Mouse (Mus musculus): ENCODE results near the gene Rps24. TPM values are rescaled to one million over a fixed set of nuclear protein-coding genes. Genes with fewer than 3 reads are reported as not detected.

Gene Rps24
- polyA plus RNA-seq, 1 experiment = 3,686 TPM

- Histone ChIP-seq H3K4me3 (ENCODE audit: low read depth, low read length) (no peak overlapping the region), H3K36me3 (ENCODE audit: control insufficient read depth, insufficient read depth, low read length, poor library complexity, severe bottlenecking) (peaks cover 73% of the 10 kb centered on the region), H3K27ac (ENCODE audit: insufficient read depth, low read length) (peak overlapping the region; percentile 78), H3K27me3 (ENCODE audit: control insufficient read depth, insufficient read depth, low read length, poor library complexity, severe bottlenecking) (no peaks in the 10 kb centered on the region), H3K4me1 (ENCODE audit: control insufficient read depth, insufficient read depth, low read length) (no peaks in the 10 kb centered on the region), H3K9me3 (replicated peaks; ENCODE audit: control insufficient read depth, insufficient read depth, low read length, poor library complexity, severe bottlenecking) (no peaks in the 10 kb centered on the region), H3K9ac (ENCODE audit: low read depth, poor library complexity, severe bottlenecking) (no peak overlapping the region)
- TF ChIP-seq POLR2A (IDR thresholded peaks at IDR 0.05; ENCODE audit: insufficient read depth, low read length) (no peak), EP300 (IDR thresholded peaks at IDR 0.05; ENCODE audit: insufficient read depth, low read depth, low read length) (no peak), CTCF (IDR thresholded peaks at IDR 0.05; ENCODE audit: low read depth, low read length) (no peak)
Observed at GRCm38 (mm10) chr14:24498561-24499255, 11.8 kb downstream of the Rps24 start.

- Histone ChIP-seq H3K9ac (ENCODE audit: low read depth, poor library complexity, severe bottlenecking) (no peak overlapping the region), H3K27me3 (ENCODE audit: control insufficient read depth, insufficient read depth, low read length, poor library complexity, severe bottlenecking) (no peaks in the 10 kb centered on the region), H3K36me3 (ENCODE audit: control insufficient read depth, insufficient read depth, low read length, poor library complexity, severe bottlenecking) (peaks cover 66% of the 10 kb centered on the region), H3K27ac (ENCODE audit: insufficient read depth, low read length) (peak overlapping the region; percentile 7; the same call in 1 of the 2 replicates), H3K4me1 (ENCODE audit: control insufficient read depth, insufficient read depth, low read length) (no peaks in the 10 kb centered on the region), H3K9me3 (replicated peaks; ENCODE audit: control insufficient read depth, insufficient read depth, low read length, poor library complexity, severe bottlenecking) (no peaks in the 10 kb centered on the region), H3K4me3 (ENCODE audit: low read depth, low read length) (no peak overlapping the region)
- TF ChIP-seq EP300 (IDR thresholded peaks at IDR 0.05; ENCODE audit: insufficient read depth, low read depth, low read length) (no peak), POLR2A (IDR thresholded peaks at IDR 0.05; ENCODE audit: insufficient read depth, low read length) (no peak), CTCF (IDR thresholded peaks at IDR 0.05; ENCODE audit: low read depth, low read length) (no peak)
Observed at GRCm38 (mm10) chr14:24499478-24499877, 12.6 kb downstream of the Rps24 start.

DNA sequence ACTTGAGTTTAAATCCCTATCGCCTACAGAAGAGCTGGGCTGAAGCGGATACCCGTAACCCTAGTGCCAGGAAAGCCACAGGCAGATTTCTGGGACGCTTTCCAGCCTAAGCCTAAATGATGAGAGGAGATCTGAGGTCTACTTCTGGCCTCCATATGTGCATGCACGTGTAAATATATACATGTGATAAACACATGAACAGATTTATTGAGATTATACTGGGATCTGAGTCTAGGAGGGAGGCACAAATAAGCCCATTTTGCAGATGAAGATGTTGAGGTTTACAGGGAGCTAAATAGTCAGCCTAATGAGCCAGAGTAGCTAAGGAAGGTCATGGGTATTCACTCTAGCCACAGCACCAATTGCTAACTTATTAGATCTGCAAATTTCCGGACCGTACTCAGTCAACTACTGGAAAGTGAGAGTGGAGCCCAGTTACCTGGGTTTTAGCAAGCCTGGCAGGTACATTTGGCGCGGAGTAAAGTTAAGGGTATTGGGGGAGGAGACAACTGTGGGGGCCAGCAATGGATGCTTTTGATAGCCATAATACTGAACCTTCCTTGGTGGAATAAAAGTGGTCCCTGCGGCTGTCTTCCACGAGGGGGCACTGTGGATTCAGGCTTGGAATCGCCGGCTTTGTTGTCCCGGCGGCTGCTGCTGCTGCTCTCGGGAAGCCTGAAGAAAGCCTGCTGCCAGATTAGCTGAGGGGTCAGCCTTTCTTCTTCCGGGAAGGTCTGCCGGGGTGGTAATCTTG, 13.3 kb downstream of the Rps24 start:
- Histone ChIP-seq H3K9me3 (replicated peaks; ENCODE audit: control insufficient read depth, insufficient read depth, low read length, poor library complexity, severe bottlenecking) (no peaks in the 10 kb centered on the region), H3K9ac (ENCODE audit: low read depth, poor library complexity, severe bottlenecking) (0 out of 2 replicates have a peak overlapping the region, but pooled peaks have one; percentile 6), H3K36me3 (ENCODE audit: control insufficient read depth, insufficient read depth, low read length, poor library complexity, severe bottlenecking) (peaks cover 58% of the 10 kb centered on the region), H3K27me3 (ENCODE audit: control insufficient read depth, insufficient read depth, low read length, poor library complexity, severe bottlenecking) (no peaks in the 10 kb centered on the region), H3K27ac (ENCODE audit: insufficient read depth, low read length) (peak overlapping the region; percentile 26; the same call in 1 of the 2 replicates), H3K4me3 (ENCODE audit: low read depth, low read length) (no peak overlapping the region), H3K4me1 (ENCODE audit: control insufficient read depth, insufficient read depth, low read length) (no peaks in the 10 kb centered on the region)
- TF ChIP-seq EP300 (IDR thresholded peaks at IDR 0.05; ENCODE audit: insufficient read depth, low read depth, low read length) = no peak
- peak; percentile 74 for TF ChIP-seq CTCF (IDR thresholded peaks at IDR 0.05; ENCODE audit: low read depth, low read length)

- Histone ChIP-seq H3K4me3 (ENCODE audit: low read depth, low read length) (peak overlapping the region; percentile 26; the same call in 1 of the 2 replicates), H3K9me3 (replicated peaks; ENCODE audit: control insufficient read depth, insufficient read depth, low read length, poor library complexity, severe bottlenecking) (no peaks in the 10 kb centered on the region), H3K36me3 (ENCODE audit: control insufficient read depth, insufficient read depth, low read length, poor library complexity, severe bottlenecking) (peaks cover 53% of the 10 kb centered on the region), H3K9ac (ENCODE audit: low read depth, poor library complexity, severe bottlenecking) (0 out of 2 replicates have a peak overlapping the region, but pooled peaks have one; percentile 6), H3K27ac (ENCODE audit: insufficient read depth, low read length) (peak overlapping the region; percentile 26; the same call in 1 of the 2 replicates), H3K27me3 (ENCODE audit: control insufficient read depth, insufficient read depth, low read length, poor library complexity, severe bottlenecking) (no peaks in the 10 kb centered on the region), H3K4me1 (ENCODE audit: control insufficient read depth, insufficient read depth, low read length) (no peaks in the 10 kb centered on the region)
- TF ChIP-seq POLR2A (IDR thresholded peaks at IDR 0.05; ENCODE audit: insufficient read depth, low read length) (no peak), EP300 (IDR thresholded peaks at IDR 0.05; ENCODE audit: insufficient read depth, low read depth, low read length) (no peak), CTCF (IDR thresholded peaks at IDR 0.05; ENCODE audit: low read depth, low read length) (no peak)
Observed at GRCm38 (mm10) chr14:24500845-24501186, 13.9 kb downstream of the Rps24 start.

DNA sequence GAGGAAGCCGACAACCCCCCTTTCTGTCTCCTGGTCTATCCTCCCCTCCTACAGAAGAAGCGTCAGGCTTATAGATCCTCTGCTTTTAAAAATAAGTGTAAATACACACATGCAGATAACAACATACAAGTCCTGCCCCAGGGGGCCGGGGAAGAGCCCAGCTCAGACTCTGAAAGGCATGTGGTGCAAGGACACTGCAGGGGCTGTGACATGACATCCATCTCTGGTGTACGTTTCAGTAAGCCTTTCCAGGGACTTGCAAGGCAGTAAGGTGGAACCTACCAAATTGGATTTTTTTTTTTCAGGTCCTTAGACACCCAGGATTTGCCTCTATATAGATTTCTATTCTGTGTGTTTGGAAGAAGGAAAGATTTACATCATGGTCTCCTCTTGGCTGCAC, 14.3 kb downstream of the Rps24 start:
- H3K9ac ChIP-seq (ENCODE audit: low read depth, poor library complexity, severe bottlenecking) = 0 out of 2 replicates have a peak overlapping the region, but pooled peaks have one; percentile 6
- H3K4me3 ChIP-seq (ENCODE audit: low read depth, low read length) = no peak overlapping the region
- no peaks in the 10 kb centered on the region for H3K9me3 ChIP-seq (replicated peaks; ENCODE audit: control insufficient read depth, insufficient read depth, low read length, poor library complexity, severe bottlenecking)
- TF ChIP-seq POLR2A (IDR thresholded peaks at IDR 0.05; ENCODE audit: insufficient read depth, low read length) (no peak), CTCF (IDR thresholded peaks at IDR 0.05; ENCODE audit: low read depth, low read length) (no peak), EP300 (IDR thresholded peaks at IDR 0.05; ENCODE audit: insufficient read depth, low read depth, low read length) (no peak)
- H3K27me3 ChIP-seq (ENCODE audit: control insufficient read depth, insufficient read depth, low read length, poor library complexity, severe bottlenecking) = no peaks in the 10 kb centered on the region
- H3K4me1 ChIP-seq (ENCODE audit: control insufficient read depth, insufficient read depth, low read length) = no peaks in the 10 kb centered on the region
- no peak overlapping the region for H3K27ac ChIP-seq (ENCODE audit: insufficient read depth, low read length)
- peaks cover 48% of the 10 kb centered on the region for H3K36me3 ChIP-seq (ENCODE audit: control insufficient read depth, insufficient read depth, low read length, poor library complexity, severe bottlenecking)

Data from ES-Bruce4 (cell line).